Mouse (Mus musculus) forebrain, embryonic 15.5 days (tissue): Measurements from ENCODE around the gene Zfp629. TPM values are rescaled to one million over a fixed set of nuclear protein-coding genes. Genes with fewer than 3 reads are reported as not detected.

Source experiments
- polyA plus RNA-seq: library from polyadenylated mRNA; unstranded; fragments of >200 nt; fragmentation: Nextera tagmentation; extraction: Ambion mirVana; gene quantifications from 2 replicates; pipeline ENCODE4 v1.2.1, GENCODE M21; 2015

Zfp629 gene
- polyA plus RNA-seq, 1 experiment from 2014 or later, result 18.9 TPM

Other genes starting within 250 kb of the Zfp629 start
- gene Zfp747, start 239.7 kb downstream of the Zfp629 start, polyA plus RNA-seq, result 7.6 and 8.9 TPM in 2 replicates
- gene 9130019O22Rik, start 228.6 kb downstream of the Zfp629 start, polyA plus RNA-seq, result 4.8 and 5.5 TPM in 2 replicates
- gene E430018J23Rik, start 222.2 kb downstream of the Zfp629 start, polyA plus RNA-seq, result 5.4 and 5.9 TPM in 2 replicates
- 4.6 and 6.1 TPM in 2 replicates for gene Zfp764, start 209.0 kb downstream of the Zfp629 start, polyA plus RNA-seq
- gene Zfp688, start 193.7 kb downstream of the Zfp629 start, polyA plus RNA-seq, result 27.8 and 29.5 TPM in 2 replicates
- 16.2 and 17.1 TPM in 2 replicates for gene Zfp689, start 166.6 kb downstream of the Zfp629 start, polyA plus RNA-seq
- gene Prr14, start 156.2 kb downstream of the Zfp629 start, polyA plus RNA-seq, result 48.5 and 50.9 TPM in 2 replicates
- gene Fbrs, start 136.6 kb downstream of the Zfp629 start, polyA plus RNA-seq, result 12.7 and 13.2 TPM in 2 replicates
- 54.1 and 64.2 TPM in 2 replicates for gene Srcap, start 103.8 kb downstream of the Zfp629 start, polyA plus RNA-seq
- 17.2 and 17.7 TPM in 2 replicates for gene Gm42715, start 96.2 kb downstream of the Zfp629 start, polyA plus RNA-seq
- 3.7 and 5.3 TPM in 2 replicates for gene Tmem265, start 54.4 kb downstream of the Zfp629 start, polyA plus RNA-seq
- gene Phkg2, start 42.5 kb downstream of the Zfp629 start, polyA plus RNA-seq, result 59.7 and 62.3 TPM in 2 replicates
- 11.8 TPM in 2 replicates for gene Ccdc189, start 27.2 kb downstream of the Zfp629 start, polyA plus RNA-seq
- 51.1 and 52.4 TPM in 2 replicates for gene Rnf40, start 27.0 kb downstream of the Zfp629 start, polyA plus RNA-seq
- 43.1 and 47.9 TPM in 2 replicates for gene Bcl7c, start 93.1 kb upstream of the Zfp629 start, polyA plus RNA-seq
- 3.8 and 5.8 TPM in 2 replicates for gene Ctf1, start 96.9 kb upstream of the Zfp629 start, polyA plus RNA-seq
- gene Ctf2, start 116.4 kb upstream of the Zfp629 start, polyA plus RNA-seq, result 0.10 and 0.19 TPM in 2 replicates
- gene Fbxl19, start 128.7 kb upstream of the Zfp629 start, polyA plus RNA-seq, result 9.4 and 10.5 TPM in 2 replicates
- gene Orai3, start 154.0 kb upstream of the Zfp629 start, polyA plus RNA-seq, result 8.7 and 8.8 TPM in 2 replicates
- 22.4 and 24.8 TPM in 2 replicates for gene Setd1a, start 160.9 kb upstream of the Zfp629 start, polyA plus RNA-seq
- not detected in 2 replicates for gene Gm49388, start 169.8 kb upstream of the Zfp629 start, polyA plus RNA-seq
- gene Hsd3b7, start 184.8 kb upstream of the Zfp629 start, polyA plus RNA-seq, result 7.4 TPM in 2 replicates
- 19.2 and 21.3 TPM in 2 replicates for gene Stx4a, start 208.5 kb upstream of the Zfp629 start, polyA plus RNA-seq
- 34.5 and 37.4 TPM in 2 replicates for gene Stx1b, start 208.8 kb upstream of the Zfp629 start, polyA plus RNA-seq